Mouse (Mus musculus) cortical plate, adult 2 months (tissue): ENCODE data around the gene Il24. TPM values are rescaled to one million over a fixed set of nuclear protein-coding genes. Genes with fewer than 3 reads are reported as not detected.

Source experiments
- H3K27ac ChIP-seq: fragments of 200-500 bp; 2 replicates; pipeline ENCODE4 v1.5.1; 2012; ENCODE audit warnings: low read length, control low read depth, inconsistent platforms; ENCODE audit not compliant: insufficient read depth
- H3K4me1 ChIP-seq: fragments of 200-500 bp; 2 replicates; pipeline ENCODE4 v1.6.1; 2011; ENCODE audit warnings: low read length; ENCODE audit not compliant: control insufficient read depth, insufficient read depth
- H3K4me3 ChIP-seq: fragments of 200-500 bp; 2 replicates; pipeline ENCODE4 v1.5.1; 2011; ENCODE audit warnings: mild to moderate bottlenecking, low read length, control low read depth; ENCODE audit not compliant: insufficient read depth
- CTCF ChIP-seq: fragments of 200-500 bp; IDR thresholded peaks from 2 replicates; pipeline ENCODE4 v1.5.1; 2011; ENCODE audit warnings: mild to moderate bottlenecking, control low read depth, low read length; ENCODE audit not compliant: insufficient read depth; ENCODE audit errors: extremely low read depth
- POLR2A ChIP-seq: fragments of 200-500 bp; IDR thresholded peaks from 2 replicates; pipeline ENCODE4 v1.6.1; 2011; ENCODE audit warnings: mild to moderate bottlenecking, low read length, control low read depth; ENCODE audit not compliant: insufficient read depth; ENCODE audit errors: extremely low read depth
- polyA plus RNA-seq: library from polyadenylated mRNA; depleted of rRNA; stranded (reverse); fragments of >200 nt; gene quantifications from 2 replicates; pipeline ENCODE4 v1.2.3, GENCODE M21; 2012

The Il24 gene
- polyA plus RNA-seq, 1 experiment = not detected

DNA sequence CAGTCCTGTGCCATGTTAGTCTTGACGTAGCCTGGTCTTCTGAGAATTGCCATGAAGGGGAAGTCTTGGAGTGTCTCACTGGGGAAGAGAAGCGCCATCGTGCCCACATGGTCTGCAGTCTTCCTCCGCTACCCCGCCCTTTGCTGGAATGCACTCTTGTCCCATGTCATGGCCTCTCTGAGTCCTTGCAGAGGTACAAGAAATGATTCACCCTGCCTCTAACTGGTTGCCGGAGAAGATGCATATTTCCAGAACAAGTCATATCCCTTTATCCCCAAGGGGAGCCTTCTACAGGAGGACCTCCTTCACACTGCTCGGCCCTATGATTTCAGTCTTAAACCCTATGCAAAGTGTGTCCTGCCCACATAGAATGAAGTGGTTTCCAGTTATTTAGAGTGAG, 7.3 kb downstream of the Il24 start:
- no peak overlapping the region for H3K4me3 ChIP-seq
- TF ChIP-seq CTCF (no peak), POLR2A (no peak)
- H3K4me1 ChIP-seq = no peaks in the 10 kb centered on the region
- no peak overlapping the region for H3K27ac ChIP-seq

- Histone ChIP-seq H3K27ac (no peak overlapping the region), H3K4me1 (no peaks in the 10 kb centered on the region), H3K4me3 (peak overlapping the region; percentile 14)
- TF ChIP-seq POLR2A (no peak), CTCF (no peak)
These were observed 9.2 kb downstream of the Il24 start for GRCm38 (mm10) chr1:130877889-130878614.

GRCm38 (mm10) chr1:130876931-130877509, 10.2 kb downstream of the Il24 start:
- Histone ChIP-seq H3K4me1 (no peaks in the 10 kb centered on the region), H3K4me3 (no peak overlapping the region), H3K27ac (no peak overlapping the region)
- TF ChIP-seq POLR2A = no peak
- TF ChIP-seq CTCF = peak; percentile 39; the same call in 1 of the 2 replicates

DNA sequence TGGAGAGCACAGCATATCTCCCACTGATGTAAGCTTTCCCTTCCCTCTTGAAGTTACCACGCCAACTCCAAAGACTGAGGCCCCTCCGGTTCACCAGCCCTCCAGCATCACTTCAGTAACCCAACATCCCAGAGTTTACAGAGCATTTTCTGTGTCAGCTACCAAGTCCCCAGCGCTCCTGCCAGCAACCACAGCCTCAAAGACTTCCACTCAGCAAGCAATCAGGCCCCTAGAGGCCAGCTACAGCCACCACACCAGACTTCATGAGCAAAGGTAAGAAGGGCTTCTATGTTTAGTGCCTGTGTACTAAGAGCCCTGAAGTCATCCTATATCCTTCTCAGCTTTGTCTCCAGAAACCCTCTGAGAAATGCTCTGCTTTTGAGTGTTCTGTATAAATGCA, 11.3 kb downstream of the Il24 start:
- H3K4me3 ChIP-seq = no peak overlapping the region
- H3K4me1 ChIP-seq = no peaks in the 10 kb centered on the region
- H3K27ac ChIP-seq = no peak overlapping the region
- TF ChIP-seq CTCF (no peak), POLR2A (no peak)

DNA sequence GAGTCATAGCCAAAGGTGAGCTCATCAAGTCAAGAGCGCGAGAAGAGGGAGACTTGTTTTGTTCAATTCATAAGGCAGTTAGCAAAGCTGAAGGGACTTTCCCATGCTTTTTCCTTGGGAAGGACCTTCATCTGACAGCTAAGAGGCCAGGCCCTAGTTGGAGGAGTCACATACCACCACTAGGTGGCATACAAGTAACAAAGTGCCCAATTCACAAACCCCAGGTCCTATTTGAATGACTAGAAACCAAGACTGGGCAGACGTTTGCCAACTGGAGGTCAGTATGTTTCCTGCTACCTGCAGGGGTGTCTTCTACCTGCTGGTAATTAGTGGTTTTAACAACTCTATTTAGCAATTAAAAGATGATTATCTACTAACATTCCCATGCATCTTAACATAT, 12.1 kb downstream of the Il24 start:
- TF ChIP-seq CTCF = peak; percentile 76
- no peak for TF ChIP-seq POLR2A
- Histone ChIP-seq H3K27ac (no peak overlapping the region), H3K4me1 (no peaks in the 10 kb centered on the region), H3K4me3 (no peak overlapping the region)

GRCm38 (mm10) chr1:130872912-130873311, 14.3 kb downstream of the Il24 start:
- Histone ChIP-seq H3K4me1 (no peaks in the 10 kb centered on the region), H3K4me3 (no peak overlapping the region), H3K27ac (no peak overlapping the region)
- TF ChIP-seq POLR2A (no peak), CTCF (no peak)

- no peaks in the 10 kb centered on the region for H3K4me1 ChIP-seq
- no peak within 1 kb of the TSS for H3K4me3 ChIP-seq
- H3K27ac ChIP-seq = no peak within 1 kb of the TSS
- TF ChIP-seq CTCF (no peak), POLR2A (no peak)
These were observed 21.6 kb downstream of the Il24 start, which contains the start of gene Fcmr for GRCm38 (mm10) chr1:130865541-130866221. Gene Fcmr (plus strand): TSS chr1:130865669.

GRCm38 (mm10) chr1:130864741-130865140, 22.5 kb downstream of the Il24 start:
- TF ChIP-seq CTCF (no peak), POLR2A (no peak)
- no peak overlapping the region for H3K27ac ChIP-seq

GRCm38 (mm10) chr1:130864238-130864637, 23.0 kb downstream of the Il24 start:
- TF ChIP-seq CTCF (no peak), POLR2A (no peak)

More at GRCm38 (mm10) chr1:130864741-130865140, 22.5 kb downstream of the Il24 start:
- Histone ChIP-seq H3K4me1 (no peaks in the 10 kb centered on the region), H3K4me3 (no peak overlapping the region)

More at GRCm38 (mm10) chr1:130864238-130864637, 23.0 kb downstream of the Il24 start:
- Histone ChIP-seq H3K27ac (no peak overlapping the region), H3K4me1 (no peaks in the 10 kb centered on the region), H3K4me3 (no peak overlapping the region)
